Mouse (Mus musculus) forebrain, embryonic 13.5 days (tissue): Measurements from ENCODE around the gene Fam83e. TPM values are rescaled to one million over a fixed set of nuclear protein-coding genes. Genes with fewer than 3 reads are reported as not detected.

Experiments
- ATAC-seq: fragments of 200-750 bp; cut with Nextera tagmentation; 2 replicates; pipeline ENCODE4 v1.8.0; 2017
- H3K27ac ChIP-seq: fragments of 300-500 bp; sonication (generic); 2 replicates; pipeline ENCODE4 v1.5.1; 2015; ENCODE audit warnings: inconsistent platforms, mild to moderate bottlenecking, moderate library complexity
- H3K27me3 ChIP-seq: fragments of 300-500 bp; sonication (generic); 2 replicates; pipeline ENCODE4 v1.6.1; 2015; ENCODE audit warnings: mild to moderate bottlenecking, inconsistent platforms
- H3K36me3 ChIP-seq: fragments of 300-500 bp; sonication (generic); 2 replicates; pipeline ENCODE4 v1.6.1; 2015; ENCODE audit warnings: mild to moderate bottlenecking, inconsistent platforms; ENCODE audit not compliant: poor library complexity, severe bottlenecking
- H3K4me1 ChIP-seq: fragments of 300-500 bp; sonication (generic); 2 replicates; pipeline ENCODE4 v1.6.1; 2015; ENCODE audit warnings: inconsistent platforms
- H3K4me2 ChIP-seq: fragments of 300-500 bp; sonication (generic); 2 replicates; pipeline ENCODE4 v1.6.1; 2015; ENCODE audit warnings: inconsistent platforms, mild to moderate bottlenecking, moderate library complexity
- H3K4me3 ChIP-seq: fragments of 300-500 bp; sonication (generic); 2 replicates; pipeline ENCODE4 v1.5.1; 2015; ENCODE audit warnings: mild to moderate bottlenecking, inconsistent platforms
- H3K9ac ChIP-seq: fragments of 300-500 bp; sonication (generic); 2 replicates; pipeline ENCODE4 v1.6.1; 2015; ENCODE audit warnings: mild to moderate bottlenecking, inconsistent platforms
- H3K9me3 ChIP-seq: fragments of 300-500 bp; sonication (generic); replicated peaks from 2 replicates; pipeline ENCODE4 v1.6.1; 2016; ENCODE audit warnings: inconsistent platforms
- WGBS: fragments of 180-500 bp; shearing (Covaris S2); methylation state at CpG from one replicate; pipeline ENCODE4 v1.1.7; 2015; 5-methylcytosine and 5-hydroxymethylcytosine counted together
- polyA plus RNA-seq: library from polyadenylated mRNA; unstranded; fragments of >200 nt; fragmentation: Nextera tagmentation; extraction: Ambion mirVana; gene quantifications from 2 replicates; pipeline ENCODE4 v1.2.1, GENCODE M21; 2015

The Fam83e gene
- polyA plus RNA-seq, 1 experiment from 2014 or later = 1.3 TPM

DNA sequence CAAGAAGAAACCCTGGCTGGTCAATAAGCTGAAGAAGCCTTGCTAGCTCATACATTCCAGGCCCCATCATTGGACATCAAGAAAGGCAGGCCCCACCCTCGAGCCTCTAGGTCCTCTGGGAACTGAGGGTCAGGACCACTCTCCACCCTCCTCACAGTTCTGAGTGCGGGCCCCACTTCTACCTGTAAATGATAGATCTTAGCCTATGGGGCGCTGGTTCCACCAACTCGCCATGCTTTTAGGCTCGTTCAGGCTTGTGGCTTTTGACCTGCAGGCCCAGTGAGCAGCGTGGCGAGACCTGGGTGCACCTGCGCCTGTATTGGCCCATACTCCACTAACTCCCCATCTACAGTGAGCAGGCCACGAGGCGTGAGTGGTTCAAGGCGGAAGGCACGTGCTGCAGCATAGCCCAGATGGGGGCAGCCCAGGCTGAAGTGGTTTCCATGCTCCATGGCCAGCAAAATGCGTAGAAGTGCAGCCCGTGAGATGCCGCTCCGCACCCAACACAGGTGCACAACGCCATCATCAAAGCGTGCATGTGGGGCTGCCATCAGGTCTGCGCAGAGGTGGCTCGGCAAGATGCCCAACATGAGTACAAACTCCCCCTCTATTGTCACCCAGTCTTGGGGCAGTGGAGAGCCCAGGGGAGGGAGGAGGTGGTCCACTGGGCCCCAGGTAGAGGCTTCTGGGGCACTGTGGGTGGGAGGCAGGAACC lies 10.4 kb upstream of the Fam83e start:
- Histone ChIP-seq H3K9me3 (no peaks in the 10 kb centered on the region), H3K27ac (peak overlapping the region; percentile 65; the same call in 1 of the 2 replicates), H3K27me3 (no peaks in the 10 kb centered on the region), H3K4me1 (peaks cover 63% of the 10 kb centered on the region), H3K4me3 (no peak overlapping the region), H3K9ac (no peak overlapping the region), H3K36me3 (peaks cover 40% of the 10 kb centered on the region), H3K4me2 (no peak overlapping the region)
- 94% methylated on average over 20 of the region's 20 CpGs for WGBS
- ATAC-seq = no peak

DNA sequence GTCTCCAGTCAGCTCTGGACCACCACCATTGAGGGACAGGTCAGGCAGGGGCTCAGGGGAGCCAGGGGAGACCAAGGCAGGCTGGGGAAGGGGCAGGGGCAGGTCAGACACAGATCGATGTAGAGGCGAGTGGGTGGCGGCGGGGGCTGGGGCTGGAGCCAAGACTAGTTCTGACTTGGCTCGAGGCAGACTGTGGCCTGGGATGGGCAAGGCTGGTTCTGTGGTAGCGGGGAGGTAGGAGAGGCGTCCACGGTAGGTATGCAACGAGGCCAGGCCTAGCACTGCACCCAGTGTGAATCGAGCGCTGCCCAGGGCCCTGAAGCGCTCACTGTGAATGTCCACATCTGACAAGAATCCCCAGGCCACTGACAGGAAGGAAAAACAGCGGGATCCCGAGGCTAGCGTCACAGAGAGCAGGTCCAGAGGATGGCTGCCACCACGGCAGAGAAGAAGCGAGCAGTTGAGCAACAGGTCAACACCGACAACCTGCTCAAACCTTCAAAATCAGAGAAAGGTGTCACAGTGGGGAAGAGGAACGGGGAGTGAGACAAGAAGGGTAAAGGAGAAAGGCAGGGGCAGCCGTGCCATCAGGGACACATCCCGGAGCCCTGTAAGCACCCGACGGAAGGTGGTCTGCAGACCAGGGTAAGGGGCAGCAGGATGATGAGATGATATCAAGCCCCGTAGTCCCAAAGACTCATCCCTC lies 9.5 kb upstream of the Fam83e start:
- ATAC-seq = no peak
- Histone ChIP-seq H3K4me2 (no peak overlapping the region), H3K36me3 (peaks cover 40% of the 10 kb centered on the region), H3K4me1 (peaks cover 63% of the 10 kb centered on the region), H3K4me3 (no peak overlapping the region), H3K9ac (no peak overlapping the region), H3K27me3 (no peaks in the 10 kb centered on the region), H3K27ac (no peak overlapping the region), H3K9me3 (no peaks in the 10 kb centered on the region)
- 93% methylated on average over 24 of the region's 24 CpGs for WGBS

DNA sequence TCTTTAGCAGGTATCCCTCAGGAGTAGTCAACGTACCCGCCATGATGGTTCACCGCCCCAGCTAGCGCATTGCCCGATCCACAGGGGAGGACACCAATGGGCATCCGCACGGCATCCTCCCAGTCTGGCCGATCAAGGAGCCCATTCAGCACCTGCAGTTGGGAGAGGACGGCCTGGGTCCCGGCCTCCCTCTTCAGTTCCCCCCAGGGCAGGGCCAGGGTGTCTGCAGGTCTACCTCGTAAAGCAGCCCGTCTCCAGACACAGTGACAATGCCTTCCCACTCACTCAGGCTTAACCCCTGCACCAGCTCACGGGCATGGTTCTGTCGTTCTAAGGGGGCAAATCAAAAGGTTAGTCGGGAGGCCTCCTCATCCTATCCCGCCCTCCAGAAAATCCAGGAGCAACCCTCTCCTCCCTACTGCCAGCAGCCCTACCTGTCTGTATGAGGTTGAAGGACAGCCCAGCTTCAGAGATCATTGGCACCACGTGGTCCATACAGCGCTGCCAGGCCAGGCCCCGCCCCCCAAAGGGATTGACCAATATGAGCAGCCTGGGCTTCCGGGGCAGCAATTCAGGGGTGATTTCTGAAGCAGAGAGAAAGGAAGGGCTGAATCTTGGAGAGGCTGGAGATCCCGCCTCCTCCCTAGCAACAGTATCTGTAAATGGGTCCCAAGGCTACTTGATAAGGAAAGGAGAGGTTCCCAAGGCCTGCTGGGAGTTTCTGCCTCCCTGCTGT lies 8.8 kb upstream of the Fam83e start:
- Histone ChIP-seq H3K4me2 (no peak overlapping the region), H3K9me3 (no peaks in the 10 kb centered on the region), H3K27me3 (no peaks in the 10 kb centered on the region), H3K27ac (no peak overlapping the region), H3K36me3 (peaks cover 40% of the 10 kb centered on the region), H3K9ac (no peak overlapping the region), H3K4me3 (no peak overlapping the region), H3K4me1 (peaks cover 63% of the 10 kb centered on the region)
- no peak for ATAC-seq
- 88% methylated on average over 21 of the region's 21 CpGs for WGBS

DNA sequence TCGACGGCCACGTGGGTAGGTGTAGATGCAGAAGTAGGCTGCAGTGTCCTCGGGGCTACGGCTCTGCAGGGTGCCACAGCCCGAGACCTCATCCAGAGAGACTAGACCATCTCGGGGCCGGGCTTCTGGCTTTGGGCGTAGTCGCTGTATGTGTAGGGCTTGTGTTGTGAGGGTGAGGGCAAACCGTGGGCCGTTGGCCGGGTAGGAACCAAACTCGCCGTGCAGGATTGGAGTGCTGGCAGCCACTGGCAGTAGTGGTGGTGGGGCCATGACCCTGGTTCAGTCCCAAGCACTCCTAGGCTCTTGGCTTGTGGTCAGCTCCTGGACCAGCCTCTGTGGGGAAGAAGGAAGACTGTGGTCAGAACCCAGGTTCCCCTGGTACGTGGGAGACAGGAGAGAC lies 7.6 kb upstream of the Fam83e start:
- peaks cover 52% of the 10 kb centered on the region for H3K4me1 ChIP-seq
- H3K9ac ChIP-seq = peak overlapping the region; percentile 4; the same call in 1 of the 2 replicates
- no peaks in the 10 kb centered on the region for H3K27me3 ChIP-seq
- H3K27ac ChIP-seq = no peak overlapping the region
- no peak overlapping the region for H3K4me2 ChIP-seq
- H3K4me3 ChIP-seq = no peak overlapping the region
- WGBS = 93% methylated on average over 16 of the region's 16 CpGs
- no peak for ATAC-seq
- no peaks in the 10 kb centered on the region for H3K9me3 ChIP-seq
- peaks cover 40% of the 10 kb centered on the region for H3K36me3 ChIP-seq

DNA sequence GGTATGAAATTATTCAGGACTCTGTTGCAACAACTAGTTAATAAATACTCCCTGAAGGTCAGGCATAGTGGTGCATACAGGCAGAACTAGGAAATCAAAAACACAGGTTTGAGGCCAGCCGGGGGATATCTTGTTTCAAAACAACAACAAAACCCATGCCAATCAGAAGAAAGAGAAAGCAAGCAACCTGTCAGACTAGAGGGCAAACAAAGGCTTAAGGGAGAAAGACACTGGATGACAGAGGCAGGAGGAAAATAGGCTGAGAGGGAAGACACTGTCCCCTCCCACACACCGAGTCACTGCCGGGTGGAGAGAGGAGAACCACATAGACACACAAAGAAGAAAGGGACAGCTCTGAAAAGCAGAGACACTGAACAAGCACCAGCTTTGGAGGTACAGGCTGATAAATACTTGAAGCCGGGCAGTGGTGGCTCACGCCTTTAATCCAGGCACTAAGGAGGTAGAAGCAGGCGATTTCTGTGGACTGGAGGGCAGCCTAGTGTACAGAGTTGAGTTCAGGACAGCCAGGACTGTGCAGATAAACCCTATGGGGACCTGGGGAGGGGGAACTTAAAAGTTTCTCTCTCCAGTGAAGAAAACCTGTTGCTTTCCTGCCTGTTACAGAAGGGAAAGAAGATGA lies 7.0 kb upstream of the Fam83e start:
- Histone ChIP-seq H3K27me3 (no peaks in the 10 kb centered on the region), H3K27ac (no peak overlapping the region), H3K4me3 (peak overlapping the region; percentile 69), H3K4me2 (peak overlapping the region; percentile 96), H3K9ac (no peak overlapping the region), H3K9me3 (no peaks in the 10 kb centered on the region), H3K4me1 (peaks cover 52% of the 10 kb centered on the region), H3K36me3 (peaks cover 40% of the 10 kb centered on the region)
- no peak for ATAC-seq
- 82% methylated on average over 6 of the region's 6 CpGs for WGBS

DNA sequence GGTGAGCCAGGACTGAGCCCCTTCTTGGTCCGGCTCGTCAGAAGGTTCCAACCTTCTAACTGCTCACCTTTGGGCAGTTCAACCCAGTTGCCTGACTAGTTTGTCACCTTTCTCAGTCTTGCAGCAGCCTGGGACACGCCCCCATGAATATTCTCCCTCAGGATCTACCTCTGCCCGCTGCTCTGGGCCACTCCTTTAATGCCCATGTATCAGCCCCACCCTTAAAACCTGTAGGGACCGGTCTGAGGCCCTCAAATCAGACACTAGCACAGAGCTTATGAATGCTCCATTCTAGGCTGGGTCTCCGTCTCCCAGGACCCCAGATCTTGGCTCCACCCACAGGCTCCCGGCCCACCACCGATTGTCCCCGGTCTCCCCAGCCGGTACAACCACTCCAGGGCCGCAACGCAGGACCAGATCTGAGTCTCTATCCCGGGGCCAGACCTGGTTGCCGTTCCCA lies 6.4 kb upstream of the Fam83e start:
- Histone ChIP-seq H3K9ac (peak overlapping the region; percentile 79), H3K4me3 (peak overlapping the region; percentile 69), H3K9me3 (no peaks in the 10 kb centered on the region), H3K27me3 (no peaks in the 10 kb centered on the region), H3K4me1 (peaks cover 52% of the 10 kb centered on the region), H3K36me3 (peaks cover 46% of the 10 kb centered on the region), H3K27ac (peak overlapping the region; percentile 51), H3K4me2 (peak overlapping the region; percentile 96)
- ATAC-seq = peak; percentile 44
- 10% methylated on average over 14 of the region's 14 CpGs for WGBS

DNA sequence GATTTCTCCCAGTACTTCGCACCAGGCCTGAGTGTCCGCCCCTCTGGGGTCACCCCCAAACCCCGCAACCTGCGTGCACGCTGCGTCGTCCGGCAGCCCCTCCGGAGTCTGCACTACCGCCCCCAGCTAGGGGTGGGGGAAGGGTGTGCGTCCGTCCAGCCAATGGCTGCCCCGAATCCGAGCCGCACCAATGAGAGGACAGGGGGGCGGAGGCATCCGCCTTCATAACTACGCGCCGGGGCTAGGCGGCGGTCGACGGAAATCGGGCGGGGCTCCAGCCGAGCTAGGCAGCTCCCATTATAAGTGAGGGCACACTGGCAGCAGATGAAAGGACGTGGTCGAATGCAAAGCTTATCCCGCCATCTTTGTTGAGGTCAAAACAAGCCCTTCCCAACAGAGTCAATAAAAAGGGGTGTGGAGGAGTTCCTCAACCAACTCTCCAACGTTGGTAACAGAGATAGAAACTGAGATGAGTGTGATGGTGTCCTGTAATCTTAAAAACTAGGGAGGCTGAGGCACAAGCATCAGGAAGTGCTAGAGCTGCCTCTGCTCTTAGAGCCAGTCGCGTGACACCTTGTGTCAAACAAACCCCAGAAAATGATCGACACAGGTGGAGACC lies 5.8 kb upstream of the Fam83e start, which contains the start of gene Rpl18:
TSS of gene Rpl18 (plus strand) at position 368 of the 619 bp plus-strand sequence.
- Histone ChIP-seq H3K9me3 (no peaks in the 10 kb centered on the region), H3K4me1 (peaks cover 49% of the 10 kb centered on the region), H3K36me3 (peaks cover 46% of the 10 kb centered on the region), H3K27ac (peak within 1 kb of the TSS; percentile 65), H3K4me3 (peak within 1 kb of the TSS; percentile 69), H3K27me3 (no peaks in the 10 kb centered on the region), H3K4me2 (peak within 1 kb of the TSS; percentile 96), H3K9ac (peak within 1 kb of the TSS; percentile 79)
- 8% methylated on average over 34 of the region's 34 CpGs for WGBS
- ATAC-seq = peak; percentile 93

DNA sequence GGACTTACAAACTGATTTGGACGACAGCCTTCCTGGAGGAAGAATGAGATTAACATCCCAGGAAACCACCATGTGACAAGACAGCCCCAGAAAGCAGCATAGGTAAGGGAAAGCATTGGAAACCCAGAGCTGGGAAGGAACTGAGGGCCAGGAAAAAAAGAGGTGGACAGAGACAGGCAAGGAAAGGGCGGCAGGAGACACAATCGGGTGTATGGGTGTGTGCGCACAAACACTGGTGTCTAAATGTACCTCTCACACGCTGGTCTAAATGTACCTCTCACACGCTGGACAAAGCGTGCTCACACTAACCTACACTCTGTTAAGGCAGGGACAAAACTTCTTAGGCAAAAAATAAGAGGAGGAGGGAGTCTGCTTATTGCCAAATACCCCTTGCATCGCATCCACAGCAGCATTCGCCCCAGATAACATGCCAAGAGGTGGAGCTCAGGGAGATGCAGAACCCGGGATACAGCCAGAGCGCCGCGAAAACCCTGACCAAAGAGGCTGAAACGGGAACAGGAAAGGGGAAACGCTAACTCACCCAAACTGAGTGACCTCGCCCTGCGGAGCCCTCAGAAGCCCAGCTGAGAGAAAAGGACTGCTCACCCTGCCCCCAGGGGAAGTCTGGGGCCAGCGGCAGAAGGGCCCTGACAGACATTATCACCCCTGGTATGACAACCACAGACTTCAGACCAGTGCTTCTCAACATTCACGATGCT lies 5.1 kb upstream of the Fam83e start:
- H3K27ac ChIP-seq = peak overlapping the region; percentile 65
- H3K4me2 ChIP-seq = peak overlapping the region; percentile 96
- 87% methylated on average over 19 of the region's 19 CpGs for WGBS
- H3K9ac ChIP-seq = peak overlapping the region; percentile 79; the same call in 1 of the 2 replicates
- no peaks in the 10 kb centered on the region for H3K27me3 ChIP-seq
- H3K4me1 ChIP-seq = peaks cover 46% of the 10 kb centered on the region
- H3K9me3 ChIP-seq = no peaks in the 10 kb centered on the region
- H3K36me3 ChIP-seq = peaks cover 46% of the 10 kb centered on the region
- no peak for ATAC-seq
- H3K4me3 ChIP-seq = peak overlapping the region; percentile 69

DNA sequence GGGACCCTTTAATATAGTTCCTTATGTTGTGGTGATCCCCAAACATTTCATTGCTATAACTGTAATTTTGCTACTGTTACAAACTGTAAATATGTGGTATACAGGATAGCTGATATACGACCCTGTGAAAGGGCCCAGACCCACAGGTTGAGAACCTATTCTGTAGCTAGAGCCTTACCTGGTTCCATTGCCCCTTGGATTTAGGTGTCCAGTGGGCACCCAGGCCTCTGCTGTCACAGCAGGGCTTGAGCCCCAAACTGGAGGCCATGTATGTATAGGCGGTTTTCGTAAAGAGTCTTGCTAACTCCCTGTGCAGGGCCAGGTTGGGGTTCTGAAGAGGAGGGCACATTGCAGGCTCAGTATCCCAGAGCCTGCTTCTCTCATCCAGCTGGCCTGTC lies 4.6 kb upstream of the Fam83e start:
- H3K36me3 ChIP-seq = peaks cover 46% of the 10 kb centered on the region
- ATAC-seq = no peak
- H3K4me3 ChIP-seq = peak overlapping the region; percentile 93; the same call in 1 of the 2 replicates
- 92% methylated on average over 3 of the region's 3 CpGs for WGBS
- no peak overlapping the region for H3K27ac ChIP-seq
- no peak overlapping the region for H3K9ac ChIP-seq
- H3K4me2 ChIP-seq = peak overlapping the region; percentile 96
- H3K27me3 ChIP-seq = no peaks in the 10 kb centered on the region
- H3K4me1 ChIP-seq = peaks cover 49% of the 10 kb centered on the region
- no peaks in the 10 kb centered on the region for H3K9me3 ChIP-seq

DNA sequence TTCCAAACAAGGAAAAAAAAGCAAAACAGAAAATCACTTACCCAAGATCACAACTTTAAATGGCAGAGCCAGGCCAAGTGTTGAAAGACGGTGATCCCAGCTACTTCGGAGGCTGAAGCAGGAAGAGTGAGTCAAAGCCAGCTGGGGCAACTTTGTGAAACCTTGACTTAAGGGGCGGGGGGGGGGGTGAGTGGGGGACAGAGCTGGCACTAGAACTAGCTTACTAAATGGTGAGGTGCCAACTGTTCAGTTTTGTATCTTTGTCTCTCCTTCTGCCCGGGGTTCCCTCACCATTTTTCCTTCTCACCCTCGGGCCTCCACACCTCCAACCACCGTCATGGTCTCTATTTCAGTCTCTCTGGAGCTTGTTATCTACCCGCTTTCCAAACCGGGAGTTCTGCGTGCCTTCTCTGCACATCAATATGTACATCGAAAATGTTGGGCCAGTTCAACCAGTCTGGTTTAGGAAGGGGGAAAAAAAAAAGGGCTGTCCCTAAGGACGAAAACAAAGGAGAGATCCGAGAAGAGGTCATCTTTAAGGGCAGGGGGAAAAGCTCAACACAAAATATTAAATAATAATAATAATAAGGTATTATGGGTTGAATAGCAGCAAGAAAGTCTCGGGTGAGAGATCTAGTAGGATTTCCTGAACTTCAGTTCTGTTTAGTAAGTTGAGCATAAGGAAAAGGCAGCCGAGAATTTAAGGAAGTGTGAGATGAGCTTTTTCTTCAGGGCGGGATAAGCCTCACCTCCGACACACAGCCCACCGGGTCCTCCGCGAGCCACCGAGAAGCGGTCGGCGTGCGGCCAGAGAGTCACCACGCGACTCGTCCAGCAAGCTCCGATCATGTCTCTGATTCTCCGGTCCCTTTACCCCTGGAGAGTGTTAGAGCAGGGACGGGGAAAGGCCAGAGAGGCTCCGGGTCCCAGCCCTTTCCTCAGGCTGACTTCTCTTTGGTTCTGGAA lies 3.8 kb upstream of the Fam83e start:
- peak overlapping the region; percentile 96 for H3K4me2 ChIP-seq
- no peaks in the 10 kb centered on the region for H3K27me3 ChIP-seq
- H3K9me3 ChIP-seq = no peaks in the 10 kb centered on the region
- peak overlapping the region; percentile 85 for H3K9ac ChIP-seq
- H3K27ac ChIP-seq = peak overlapping the region; percentile 90
- H3K4me3 ChIP-seq = peak overlapping the region; percentile 93
- ATAC-seq = peak; percentile 11
- peaks cover 49% of the 10 kb centered on the region for H3K4me1 ChIP-seq
- H3K36me3 ChIP-seq = peaks cover 46% of the 10 kb centered on the region
- 12% methylated on average over 31 of the region's 31 CpGs for WGBS
